Mouse (Mus musculus) liver, embryonic 12.5 days (tissue): ENCODE data around the gene Rgl1. TPM values are rescaled to one million over a fixed set of nuclear protein-coding genes. Genes with fewer than 3 reads are reported as not detected.

Experiments
- ATAC-seq: fragments of 200-750 bp; cut with Nextera tagmentation; 2 replicates; pipeline ENCODE4 v1.8.0; 2017; ENCODE audit warnings: moderate number of reproducible peaks, mild to moderate bottlenecking, moderate library complexity
- H3K27ac ChIP-seq: fragments of 300-500 bp; sonication (generic); 2 replicates; pipeline ENCODE4 v1.5.1; 2016; ENCODE audit warnings: mild to moderate bottlenecking
- H3K27me3 ChIP-seq: fragments of 300-500 bp; sonication (generic); replicated peaks from 2 replicates; pipeline ENCODE4 v1.6.1; 2016; ENCODE audit warnings: mild to moderate bottlenecking, moderate library complexity
- H3K36me3 ChIP-seq: fragments of 300-500 bp; sonication (generic); 2 replicates; pipeline ENCODE4 v1.6.1; 2016; ENCODE audit warnings: mild to moderate bottlenecking, moderate library complexity
- H3K4me1 ChIP-seq: fragments of 300-500 bp; sonication (generic); 2 replicates; pipeline ENCODE4 v1.6.1; 2016
- H3K4me2 ChIP-seq: fragments of 300-500 bp; sonication (generic); 2 replicates; pipeline ENCODE4 v1.6.1; 2016; ENCODE audit warnings: mild to moderate bottlenecking, moderate library complexity
- H3K4me3 ChIP-seq: fragments of 300-500 bp; sonication (generic); 2 replicates; pipeline ENCODE4 v1.5.1; 2016; ENCODE audit warnings: mild to moderate bottlenecking, moderate library complexity
- H3K9ac ChIP-seq: fragments of 300-500 bp; sonication (generic); 2 replicates; pipeline ENCODE4 v1.6.1; 2016; ENCODE audit warnings: mild to moderate bottlenecking, moderate library complexity
- H3K9me3 ChIP-seq: fragments of 300-500 bp; sonication (generic); replicated peaks from 2 replicates; pipeline ENCODE4 v1.6.1; 2016; ENCODE audit warnings: mild to moderate bottlenecking, moderate library complexity
- WGBS: fragments of 180-500 bp; shearing (Covaris S2); methylation state at CpG from one replicate; pipeline ENCODE4 v1.1.7; 2016; ENCODE audit not compliant: insufficient replicate concordance; 5-methylcytosine and 5-hydroxymethylcytosine counted together
- polyA plus RNA-seq: library from polyadenylated mRNA; unstranded; fragments of >200 nt; fragmentation: Nextera tagmentation; extraction: Ambion mirVana; gene quantifications from 2 replicates; pipeline ENCODE4 v1.2.1, GENCODE M21; 2016

Rgl1 gene
- polyA plus RNA-seq, 1 experiment from 2014 or later: 12.5 TPM

- no peak for ATAC-seq
- no peaks in the 10 kb centered on the region for H3K9me3 ChIP-seq
- H3K4me3 ChIP-seq: no peak overlapping the region
- H3K4me2 ChIP-seq: no peak overlapping the region
- H3K9ac ChIP-seq: no peak overlapping the region
- no peaks in the 10 kb centered on the region for H3K4me1 ChIP-seq
- H3K36me3 ChIP-seq: no peaks in the 10 kb centered on the region
- no peaks in the 10 kb centered on the region for H3K27me3 ChIP-seq
- H3K27ac ChIP-seq: no peak overlapping the region
- WGBS: 79% methylated on average over 9 of the region's 9 CpGs
Measured at GRCm38 (mm10) chr1:152738793-152739192, 27.4 kb downstream of the Rgl1 start.

GRCm38 (mm10) chr1:152727604-152728236 lies 38.4 kb downstream of the Rgl1 start:
- no peak overlapping the region for H3K4me2 ChIP-seq
- peaks cover 3% of the 10 kb centered on the region; the same call in 1 of the 2 replicates for H3K4me1 ChIP-seq
- 26% methylated on average over 4 of the region's 5 CpGs for WGBS
- H3K27ac ChIP-seq: no peak overlapping the region
- no peak overlapping the region for H3K4me3 ChIP-seq
- no peak overlapping the region for H3K9ac ChIP-seq
- H3K36me3 ChIP-seq: no peaks in the 10 kb centered on the region
- ATAC-seq: no peak
- no peaks in the 10 kb centered on the region for H3K9me3 ChIP-seq
- H3K27me3 ChIP-seq: peaks cover 3% of the 10 kb centered on the region; the same call in 1 of the 2 replicates

GRCm38 (mm10) chr1:152726095-152726494 lies 40.1 kb downstream of the Rgl1 start:
- H3K4me1 ChIP-seq: peaks cover 12% of the 10 kb centered on the region
- H3K4me3 ChIP-seq: no peak overlapping the region
- no peaks in the 10 kb centered on the region for H3K9me3 ChIP-seq
- peaks cover 3% of the 10 kb centered on the region; the same call in 1 of the 2 replicates for H3K27me3 ChIP-seq
- ATAC-seq: no peak
- 55% methylated on average over 3 of the region's 3 CpGs for WGBS
- no peaks in the 10 kb centered on the region for H3K36me3 ChIP-seq
- no peak overlapping the region for H3K4me2 ChIP-seq
- H3K9ac ChIP-seq: no peak overlapping the region
- no peak overlapping the region for H3K27ac ChIP-seq

GRCm38 (mm10) chr1:152724286-152724685 lies 41.9 kb downstream of the Rgl1 start:
- H3K27ac ChIP-seq: no peak overlapping the region
- no peaks in the 10 kb centered on the region for H3K27me3 ChIP-seq
- H3K4me3 ChIP-seq: no peak overlapping the region
- ATAC-seq: no peak
- no peaks in the 10 kb centered on the region for H3K9me3 ChIP-seq
- no peak overlapping the region for H3K9ac ChIP-seq
- H3K4me2 ChIP-seq: no peak overlapping the region
- peaks cover 18% of the 10 kb centered on the region for H3K4me1 ChIP-seq
- no peaks in the 10 kb centered on the region for H3K36me3 ChIP-seq

- H3K4me1 ChIP-seq: peaks cover 19% of the 10 kb centered on the region
- H3K4me2 ChIP-seq: no peak overlapping the region
- H3K4me3 ChIP-seq: no peak overlapping the region
- H3K9me3 ChIP-seq: no peaks in the 10 kb centered on the region
- ATAC-seq: no peak
- 66% methylated on average over 11 of the region's 11 CpGs for WGBS
- no peak overlapping the region for H3K9ac ChIP-seq
- no peak overlapping the region for H3K27ac ChIP-seq
- H3K27me3 ChIP-seq: no peaks in the 10 kb centered on the region
- H3K36me3 ChIP-seq: no peaks in the 10 kb centered on the region
Measured at GRCm38 (mm10) chr1:152721535-152722198, 44.5 kb downstream of the Rgl1 start.

GRCm38 (mm10) chr1:152720969-152721368 lies 45.2 kb downstream of the Rgl1 start:
- no peak overlapping the region for H3K9ac ChIP-seq
- no peak overlapping the region for H3K4me2 ChIP-seq
- no peaks in the 10 kb centered on the region for H3K9me3 ChIP-seq
- 24% methylated on average over 4 of the region's 4 CpGs for WGBS
- no peak for ATAC-seq
- H3K27ac ChIP-seq: no peak overlapping the region
- peaks cover 19% of the 10 kb centered on the region for H3K4me1 ChIP-seq
- no peaks in the 10 kb centered on the region for H3K36me3 ChIP-seq
- H3K4me3 ChIP-seq: no peak overlapping the region
- H3K27me3 ChIP-seq: no peaks in the 10 kb centered on the region

GRCm38 (mm10) chr1:152718200-152718599 lies 48.0 kb downstream of the Rgl1 start:
- Histone ChIP-seq H3K9me3 (no peaks in the 10 kb centered on the region), H3K27ac (no peak overlapping the region), H3K4me3 (no peak overlapping the region), H3K4me1 (peaks cover 19% of the 10 kb centered on the region), H3K9ac (no peak overlapping the region), H3K36me3 (no peaks in the 10 kb centered on the region), H3K27me3 (no peaks in the 10 kb centered on the region), H3K4me2 (no peak overlapping the region)
- WGBS: 35% methylated on average over 6 of the region's 6 CpGs
- ATAC-seq: no peak

GRCm38 (mm10) chr1:152717329-152717728 lies 48.8 kb downstream of the Rgl1 start:
- Histone ChIP-seq H3K4me3 (no peak overlapping the region), H3K9ac (no peak overlapping the region), H3K27ac (no peak overlapping the region), H3K9me3 (no peaks in the 10 kb centered on the region), H3K4me1 (peaks cover 19% of the 10 kb centered on the region), H3K27me3 (no peaks in the 10 kb centered on the region), H3K4me2 (no peak overlapping the region), H3K36me3 (no peaks in the 10 kb centered on the region)
- ATAC-seq: no peak
- WGBS: 67% methylated on average over 1 of the region's 1 CpGs

GRCm38 (mm10) chr1:152714405-152714804 lies 51.7 kb downstream of the Rgl1 start:
- Histone ChIP-seq H3K27ac (no peak overlapping the region), H3K9me3 (no peaks in the 10 kb centered on the region), H3K27me3 (no peaks in the 10 kb centered on the region), H3K4me2 (no peak overlapping the region), H3K4me1 (peaks cover 4% of the 10 kb centered on the region; the same call in 1 of the 2 replicates), H3K36me3 (no peaks in the 10 kb centered on the region), H3K4me3 (no peak overlapping the region), H3K9ac (no peak overlapping the region)
- no peak for ATAC-seq
- WGBS: 84% methylated on average over 3 of the region's 3 CpGs

- no peaks in the 10 kb centered on the region for H3K27me3 ChIP-seq
- H3K9me3 ChIP-seq: no peaks in the 10 kb centered on the region
- 69% methylated on average over 4 of the region's 4 CpGs for WGBS
- H3K4me1 ChIP-seq: peaks cover 4% of the 10 kb centered on the region; the same call in 1 of the 2 replicates
- no peaks in the 10 kb centered on the region for H3K36me3 ChIP-seq
- no peak for ATAC-seq
- H3K4me3 ChIP-seq: no peak overlapping the region
- no peak overlapping the region for H3K27ac ChIP-seq
- no peak overlapping the region for H3K4me2 ChIP-seq
- H3K9ac ChIP-seq: no peak overlapping the region
Measured at GRCm38 (mm10) chr1:152713924-152714323, 52.2 kb downstream of the Rgl1 start.

- Histone ChIP-seq H3K4me3 (no peak overlapping the region), H3K4me2 (no peak overlapping the region), H3K27ac (no peak overlapping the region), H3K4me1 (no peaks in the 10 kb centered on the region), H3K36me3 (no peaks in the 10 kb centered on the region), H3K27me3 (no peaks in the 10 kb centered on the region), H3K9ac (no peak overlapping the region), H3K9me3 (no peaks in the 10 kb centered on the region)
- no peak for ATAC-seq
- WGBS: 65% methylated on average over 4 of the region's 4 CpGs
Measured at GRCm38 (mm10) chr1:152711037-152711436, 55.1 kb downstream of the Rgl1 start.

GRCm38 (mm10) chr1:152707560-152707959 lies 58.6 kb downstream of the Rgl1 start:
- no peaks in the 10 kb centered on the region for H3K4me1 ChIP-seq
- no peak overlapping the region for H3K4me3 ChIP-seq
- H3K36me3 ChIP-seq: no peaks in the 10 kb centered on the region
- no peaks in the 10 kb centered on the region for H3K9me3 ChIP-seq
- no peak overlapping the region for H3K4me2 ChIP-seq
- no peak for ATAC-seq
- H3K27ac ChIP-seq: no peak overlapping the region
- no peaks in the 10 kb centered on the region for H3K27me3 ChIP-seq
- 72% methylated on average over 2 of the region's 2 CpGs for WGBS
- no peak overlapping the region for H3K9ac ChIP-seq
